Mouse (Mus musculus): Measurements from ENCODE around the gene Rbm4b. TPM values are rescaled to one million over a fixed set of nuclear protein-coding genes. Genes with fewer than 3 reads are reported as not detected.

The Rbm4b gene
- total and polyA plus RNA-seq, 3 experiments = 7.0 to 11.1 TPM; not detected in 1

DNA sequence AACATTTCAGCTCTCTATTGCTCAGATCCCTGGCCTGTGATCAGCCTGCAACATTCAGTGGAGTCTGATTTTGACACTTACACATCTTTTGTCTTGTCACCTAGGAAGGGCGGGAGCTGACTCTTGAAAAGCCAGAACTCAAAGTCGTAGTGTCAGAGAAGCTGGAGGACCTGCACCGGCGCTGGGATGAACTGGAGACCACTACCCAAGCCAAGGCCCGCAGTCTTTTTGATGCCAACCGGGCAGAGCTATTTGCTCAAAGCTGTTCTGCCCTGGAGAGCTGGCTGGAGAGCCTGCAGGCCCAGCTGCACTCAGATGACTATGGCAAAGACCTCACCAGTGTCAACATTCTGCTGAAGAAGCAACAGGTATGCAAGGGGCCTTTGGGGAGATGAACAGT is 14.1 kb upstream of the Rbm4b start:
- no peak for TF ChIP-seq HCFC1 (IDR thresholded peaks at IDR 0.05; ENCODE audit: low read depth, low read length)
- TF ChIP-seq USF2 (IDR thresholded peaks at IDR 0.05; ENCODE audit: borderline replicate concordance in 1 of 2, insufficient read depth in 1 of 2, low read depth in 1 of 2, low read length in 2 of 2) = no peak
- no peak for TF ChIP-seq GABPA (IDR thresholded peaks at IDR 0.05; ENCODE audit: low read depth, low read length)
- no peak for TF ChIP-seq TBP (IDR thresholded peaks at IDR 0.05; ENCODE audit: low read depth, low read length)
- no peak for TF ChIP-seq SMC3 (IDR thresholded peaks at IDR 0.05; ENCODE audit: low read depth, low read length)
- TF ChIP-seq TCF12 (IDR thresholded peaks at IDR 0.05; ENCODE audit: low read depth, low read length) = no peak
- no peak for TF ChIP-seq ZC3H11A (IDR thresholded peaks at IDR 0.05; ENCODE audit: low read depth, low read length)
- no peak for TF ChIP-seq MYC (IDR thresholded peaks at IDR 0.05; ENCODE audit: low read depth, low read length)
- no peak for TF ChIP-seq KAT2A (conservative IDR thresholded peaks at IDR 0.05; ENCODE audit: low read depth, low read length)
- Histone ChIP-seq H3K27ac (ENCODE audit: control insufficient read depth, low read depth, low read length) (no peak overlapping the region), H3K27me3 (ENCODE audit: control insufficient read depth in 1 of 2, insufficient read depth in 2 of 2, low read length in 2 of 2) (no peaks in the 10 kb centered on the region), H3K36me3 (ENCODE audit: control insufficient read depth in 1 of 2, insufficient read depth in 2 of 2, low read length in 2 of 2) (no peaks in the 10 kb centered on the region), H3K9me3 (replicated peaks; ENCODE audit: insufficient read depth, low read length) (no peaks in the 10 kb centered on the region), H3K4me1 (ENCODE audit: control insufficient read depth in 1 of 2, insufficient read depth in 2 of 2, low read length in 2 of 2) (no peaks in the 10 kb centered on the region), H3K9ac (ENCODE audit: control insufficient read depth, low read depth, low read length, poor library complexity, severe bottlenecking) (no peak overlapping the region), H3K4me3 (ENCODE audit: control insufficient read depth in 1 of 2, insufficient read depth in 1 of 2, low read depth in 2 of 2, low read length in 2 of 2) (no peak overlapping the region), H3K79me2 (ENCODE audit: control insufficient read depth, insufficient read depth, low read length, poor library complexity) (no peaks in the 10 kb centered on the region)
- DNase-seq (ENCODE audit: low read depth, low spot score) = no peak

DNA sequence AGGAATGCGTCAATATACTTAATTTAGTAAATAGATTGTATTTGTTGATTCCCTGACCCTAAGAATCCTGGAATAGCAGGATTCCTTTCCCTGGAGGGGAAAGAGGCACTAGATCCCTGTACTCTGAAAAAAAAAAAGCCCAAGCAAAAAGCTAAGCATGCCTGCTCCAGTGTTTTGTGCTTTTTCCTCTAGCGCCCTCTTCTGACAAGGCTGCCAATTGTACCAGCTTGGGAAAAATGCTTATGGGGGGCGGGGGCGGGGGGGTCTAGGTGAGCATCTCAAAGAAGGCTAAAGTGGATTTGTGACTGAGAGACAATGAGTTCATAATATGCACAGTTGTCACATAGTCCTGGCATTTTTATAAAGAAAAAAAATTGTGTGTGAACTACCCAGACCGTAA is 12.8 kb upstream of the Rbm4b start:
- no peak overlapping the region for H3K27ac ChIP-seq (ENCODE audit: control insufficient read depth, low read depth, low read length)
- no peak overlapping the region for H3K9ac ChIP-seq (ENCODE audit: control insufficient read depth, low read depth, low read length, poor library complexity, severe bottlenecking)
- H3K36me3 ChIP-seq (ENCODE audit: control insufficient read depth in 1 of 2, insufficient read depth in 2 of 2, low read length in 2 of 2) = no peaks in the 10 kb centered on the region
- H3K4me3 ChIP-seq (ENCODE audit: control insufficient read depth in 1 of 2, insufficient read depth in 1 of 2, low read depth in 2 of 2, low read length in 2 of 2) = no peak overlapping the region
- peak; percentile 49 for DNase-seq (ENCODE audit: low read depth, low spot score)
- no peaks in the 10 kb centered on the region for H3K27me3 ChIP-seq (ENCODE audit: control insufficient read depth in 1 of 2, insufficient read depth in 2 of 2, low read length in 2 of 2)
- H3K79me2 ChIP-seq (ENCODE audit: control insufficient read depth, insufficient read depth, low read length, poor library complexity) = no peaks in the 10 kb centered on the region
- no peaks in the 10 kb centered on the region for H3K4me1 ChIP-seq (ENCODE audit: control insufficient read depth in 1 of 2, insufficient read depth in 2 of 2, low read length in 2 of 2)
- TF ChIP-seq UBTF (IDR thresholded peaks at IDR 0.05; ENCODE audit: borderline replicate concordance, insufficient read depth, low read depth, low read length) (no peak), MAFK (IDR thresholded peaks at IDR 0.05; ENCODE audit: borderline replicate concordance, low read depth, low read length) (no peak), MYB (IDR thresholded peaks at IDR 0.05; ENCODE audit: low read depth, low read length) (no peak), KAT2A (conservative IDR thresholded peaks at IDR 0.05; ENCODE audit: low read depth, low read length) (no peak), SMC3 (IDR thresholded peaks at IDR 0.05; ENCODE audit: low read depth, low read length) (peak; percentile 73), ZNF384 (IDR thresholded peaks at IDR 0.05; ENCODE audit: low read depth, low read length) (peak; percentile 88), CHD1 (IDR thresholded peaks at IDR 0.05; ENCODE audit: low read depth, low read length) (no peak), NELFE (IDR thresholded peaks at IDR 0.05; ENCODE audit: low read depth, low read length) (no peak), EP300 (IDR thresholded peaks at IDR 0.05; ENCODE audit: low read depth in 1 of 2, low read length in 2 of 2) (no peak), MYC (IDR thresholded peaks at IDR 0.05; ENCODE audit: low read depth, low read length) (no peak), MAZ (IDR thresholded peaks at IDR 0.05; ENCODE audit: low read depth, low read length) (peak; percentile 24; the same call in 1 of the 2 replicates), USF1 (IDR thresholded peaks at IDR 0.05; ENCODE audit: low read depth, low read length) (no peak), ZKSCAN1 (IDR thresholded peaks at IDR 0.05; ENCODE audit: low read depth, low read length) (no peak), CTCF (IDR thresholded peaks at IDR 0.05 in 2 of 3, conservative IDR thresholded peaks at IDR 0.05 in 1 of 3; ENCODE audit: control insufficient read depth in 1 of 3, insufficient read depth in 1 of 3, low read depth in 2 of 3, low read length in 3 of 3, poor library complexity in 1 of 3, severe bottlenecking in 1 of 3) (peak; percentile 38 to 73 (median 70); a peak in 5 of 6 replicates), RAD21 (IDR thresholded peaks at IDR 0.05; ENCODE audit: low read depth, low read length) (peak; percentile 73), MXI1 (IDR thresholded peaks at IDR 0.05; ENCODE audit: low read depth, low read length) (no peak), ETS1 (IDR thresholded peaks at IDR 0.05; ENCODE audit: low read depth, low read length) (no peak), ELF1 (IDR thresholded peaks at IDR 0.05; ENCODE audit: low read depth, low read length) (no peak), ZC3H11A (IDR thresholded peaks at IDR 0.05; ENCODE audit: low read depth, low read length) (peak; percentile 73), POLR2AphosphoS2 (IDR thresholded peaks at IDR 0.05; ENCODE audit: low read length) (no peak), POLR2AphosphoS5 (IDR thresholded peaks at IDR 0.05; ENCODE audit: borderline replicate concordance, low read depth, low read length) (no peak), E2F4 (IDR thresholded peaks at IDR 0.05; ENCODE audit: borderline replicate concordance, low read depth, low read length) (no peak)
- H3K9me3 ChIP-seq (replicated peaks; ENCODE audit: insufficient read depth, low read length) = no peaks in the 10 kb centered on the region
